Mouse (Mus musculus) liver, postnatal 0 days (tissue): ENCODE data around the gene Zfyve16.

Experiments used
- CTCF ChIP-seq: sonication (generic); IDR thresholded peaks from 2 replicates; pipeline ENCODE4 v1.5.1; 2016; ENCODE audit warnings: antibody characterized with exemption, low read depth
- EP300 ChIP-seq: IDR thresholded peaks from 2 replicates; pipeline ENCODE4 v1.6.1; 2016; ENCODE audit warnings: antibody characterized with exemption, low read depth, mild to moderate bottlenecking

- TF ChIP-seq CTCF (no peak), EP300 (no peak)
Observed at GRCm38 (mm10) chr13:92469381-92469780, 61.3 kb downstream of the Zfyve16 start.
